In genomic region chr7:112769866-112770265, GRCm38 (mm10) we compare ENCODE assay signal across 26 mouse cellular contexts.
DNase-seq lines count a peak whose midpoint lies in the region; ATAC-seq and TF ChIP-seq lines count a peak whose summit lies in the region.
"Had no signal": no experiment of that assay in that cellular context is flagged by ENCODE, and none has a peak within 500 bp of the region (broad histone marks: within the 10 kb centered on the region; RNA-seq: fewer than 3 reads in every experiment).

No protein-coding gene starts in this region.

- intact Hi-C loops in gastrocnemius, adult 2 months (cut with DNase I) = loop anchor here (5.0 kb wide), 1 partner anchor 97 kb away; no protein-coding TSS in a partner anchor

- peaks cover 82% of the 10 kb centered on the region for H3K4me1 ChIP-seq in heart, embryonic 12.5 days (replicated peaks)
- H3K4me1 ChIP-seq in embryonic facial prominence, embryonic 14.5 days (ENCODE audit: control insufficient read depth, insufficient read depth, low read length) = peaks cover 22% of the 10 kb centered on the region

- no peak for TF ChIP-seq CTCF in gastrocnemius, adult 2 months (IDR thresholded peaks at IDR 0.05)

- H3K4me3 ChIP-seq in gastrocnemius, adult 2 months = no peak overlapping the region
- no peak overlapping the region for H3K4me3 ChIP-seq in heart, embryonic 12.5 days
- no peak overlapping the region for H3K4me3 ChIP-seq in embryonic facial prominence, embryonic 14.5 days (ENCODE audit: low read depth, low read length)
- H3K4me3 ChIP-seq: erythroblast, embryonic 14.5 days; forebrain, embryonic 13.5 days; heart, embryonic 13.5 days; hindbrain, embryonic 10.5 days had no signal

- 82% methylated on average over 2 of the region's 2 CpGs for WGBS in heart, embryonic 12.5 days
- WGBS in embryonic facial prominence, embryonic 14.5 days = 49% methylated on average over 2 of the region's 2 CpGs

- H3K36me3 ChIP-seq in heart, embryonic 12.5 days = no peaks in the 10 kb centered on the region; the same call in 1 of the 2 replicates
- no peaks in the 10 kb centered on the region for H3K36me3 ChIP-seq in embryonic facial prominence, embryonic 14.5 days (ENCODE audit: control insufficient read depth, insufficient read depth, low read length)
- H3K36me3 ChIP-seq: heart, embryonic 13.5 days; hindbrain, embryonic 10.5 days had no signal

- DNase-seq in gastrocnemius, adult 2 months = no peak
- no peak for DNase-seq in gastrocnemius, postnatal 4 days (ENCODE audit: low spot score in 2 of 2)
- DNase-seq in heart, adult 18-20 months = no peak
- DNase-seq in NIH3T3 (ENCODE audit: low read depth) = peak; percentile 63
- DNase-seq in embryonic facial prominence, embryonic 14.5 days (ENCODE audit: low spot score) = peak; percentile 55
- no peak for DNase-seq in adrenal gland, adult 8-10 months
- DNase-seq: adrenal gland, postnatal 10 days; adrenal gland, postnatal 36 days; cerebellum, adult 18-20 months; cerebellum, adult 9-10 months; cerebellum, postnatal 14 days; gastrocnemius, postnatal 14 days; kidney, adult 18-20 months; kidney, adult 9 months had no signal

- peak overlapping the region; percentile 38 for H3K27ac ChIP-seq in gastrocnemius, adult 2 months
- H3K27ac ChIP-seq in heart, embryonic 12.5 days (ENCODE audit: poor library complexity, severe bottlenecking) = 0 out of 2 replicates have a peak overlapping the region, but pooled peaks have one; percentile 40
- 0 out of 2 replicates have a peak overlapping the region, but pooled peaks have one; percentile 0 for H3K27ac ChIP-seq in embryonic facial prominence, embryonic 14.5 days (replicated peaks; ENCODE audit: low read depth, low read length)
- H3K27ac ChIP-seq: forebrain, embryonic 13.5 days; hindbrain, embryonic 14.5 days; hindbrain, postnatal 0 days had no signal

- no peak for ATAC-seq in heart, embryonic 12.5 days (ENCODE audit: insufficient number of reproducible peaks, low FRiP score)
- ATAC-seq in embryonic facial prominence, embryonic 14.5 days (ENCODE audit: low read depth) = no peak
- no peak for ATAC-seq in monocyte, adult 5-6 weeks (replicated peaks; ENCODE audit: insufficient number of reproducible peaks, low FRiP score, low TSS enrichment, poor library complexity, severe bottlenecking)
- ATAC-seq: activated CD4-positive, CD25-positive, alpha-beta regulatory T cell, adult 4 months; CD4-positive, CD25-positive, alpha-beta regulatory T cell, adult 4 months; forebrain, embryonic 13.5 days; forebrain, embryonic 16.5 days; hindbrain, postnatal 0 days; inflammation-experienced regulatory T-cells, adult 6 months had no signal

- H3K9ac ChIP-seq in heart, embryonic 12.5 days = no peak overlapping the region
- H3K9ac ChIP-seq in embryonic facial prominence, embryonic 14.5 days (ENCODE audit: low read depth, low read length) = no peak overlapping the region
- H3K9ac ChIP-seq: forebrain, embryonic 13.5 days; heart, embryonic 13.5 days; hindbrain, embryonic 14.5 days had no signal

- H3K9me3 ChIP-seq in heart, embryonic 12.5 days (replicated peaks) = no peaks in the 10 kb centered on the region
- no peaks in the 10 kb centered on the region for H3K9me3 ChIP-seq in embryonic facial prominence, embryonic 14.5 days (ENCODE audit: control insufficient read depth, low read length)
- H3K9me3 ChIP-seq: forebrain, embryonic 13.5 days; heart, embryonic 13.5 days; hindbrain, embryonic 10.5 days had no signal

- no peak overlapping the region for H3K4me2 ChIP-seq in heart, embryonic 12.5 days
- no peak overlapping the region for H3K4me2 ChIP-seq in embryonic facial prominence, embryonic 14.5 days (ENCODE audit: low read depth, low read length)
- H3K4me2 ChIP-seq: forebrain, embryonic 13.5 days; heart, embryonic 13.5 days; hindbrain, embryonic 14.5 days had no signal

- no peaks in the 10 kb centered on the region for H3K27me3 ChIP-seq in heart, embryonic 12.5 days (replicated peaks)
- H3K27me3 ChIP-seq in embryonic facial prominence, embryonic 14.5 days (replicated peaks; ENCODE audit: control insufficient read depth, insufficient read depth, low read length) = no peaks in the 10 kb centered on the region
- H3K27me3 ChIP-seq: forebrain, embryonic 13.5 days; heart, embryonic 13.5 days had no signal

Comparison
In these comparisons a context has a peak if more than half of its experiments do, and no peak if none do; other contexts are left out.
1. DNase-seq: peak in NIH3T3 (single experiment) and embryonic facial prominence, embryonic 14.5 days (single experiment); none in gastrocnemius, adult 2 months (single experiment), gastrocnemius, postnatal 4 days (0 of 2), heart, adult 18-20 months (0 of 2) and adrenal gland, adult 8-10 months (single experiment).
2. Peak in every context shown above with its lines, with median percentiles within 50 percentile points of each other: H3K27ac ChIP-seq.